Mouse (Mus musculus) forelimb bud, embryonic 11.5 days (tissue): ENCODE measurements around the gene Olfr847.

Experiments used
- DNase-seq: peaks from one replicate; pipeline ENCODE4 v3.0.0-alpha.2; 2012; ENCODE audit warnings: low read depth, low spot score

Gene Olfr847

GRCm38 (mm10) chr9:19378569-19378968, at the start of gene Olfr847:
Olfr847 (minus strand) TSS chr9:19378669.
- no peak for DNase-seq

GRCm38 (mm10) chr9:19363905-19364304, 14.6 kb downstream of the Olfr847 start, which contains the start of gene Olfr846:
Olfr846 (minus strand) TSS chr9:19364005.
- DNase-seq = no peak

GRCm38 (mm10) chr9:19336157-19336556, 42.3 kb downstream of the Olfr847 start, which contains the start of gene Olfr845:
Olfr845 (plus strand) TSS chr9:19336457.
- no peak for DNase-seq
